Mouse (Mus musculus) bone marrow, adult 2 months (tissue): ENCODE results near the gene Pcmt1.

Experiments
- CTCF ChIP-seq: fragments of 200-500 bp; IDR thresholded peaks from 2 replicates; pipeline ENCODE4 v1.5.1; 2011; ENCODE audit warnings: low read length, control low read depth; ENCODE audit not compliant: control insufficient read depth, insufficient read depth
- POLR2A ChIP-seq: fragments of 200-500 bp; IDR thresholded peaks from 2 replicates; pipeline ENCODE4 v1.6.1; 2011; ENCODE audit warnings: low read depth, mild to moderate bottlenecking, control low read depth, low read length, borderline replicate concordance; ENCODE audit not compliant: control insufficient read depth

DNA sequence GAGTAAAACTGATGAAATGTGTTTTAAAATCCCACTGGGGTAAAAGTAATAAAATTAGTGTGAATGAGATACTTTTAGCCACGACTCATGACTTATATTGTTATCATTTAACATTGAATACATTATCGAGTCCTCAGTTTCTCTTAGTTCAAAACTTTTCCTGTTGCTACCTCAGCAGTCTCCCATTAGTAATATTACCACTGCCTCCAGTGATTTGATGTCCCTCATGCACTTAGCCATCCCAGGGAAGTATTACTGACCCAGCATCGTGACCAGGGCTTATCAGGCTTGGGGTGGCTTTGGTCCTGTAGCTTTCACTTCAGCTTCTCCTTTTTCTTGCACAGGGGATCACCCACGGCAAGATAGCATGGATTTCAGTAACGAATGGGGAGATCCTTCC lies 29.2 kb upstream of the Pcmt1 start:
- TF ChIP-seq POLR2A: no peak
- TF ChIP-seq CTCF: no peak
